ENCODE assay signal across 11 mouse cellular contexts in the genomic region with DNA sequence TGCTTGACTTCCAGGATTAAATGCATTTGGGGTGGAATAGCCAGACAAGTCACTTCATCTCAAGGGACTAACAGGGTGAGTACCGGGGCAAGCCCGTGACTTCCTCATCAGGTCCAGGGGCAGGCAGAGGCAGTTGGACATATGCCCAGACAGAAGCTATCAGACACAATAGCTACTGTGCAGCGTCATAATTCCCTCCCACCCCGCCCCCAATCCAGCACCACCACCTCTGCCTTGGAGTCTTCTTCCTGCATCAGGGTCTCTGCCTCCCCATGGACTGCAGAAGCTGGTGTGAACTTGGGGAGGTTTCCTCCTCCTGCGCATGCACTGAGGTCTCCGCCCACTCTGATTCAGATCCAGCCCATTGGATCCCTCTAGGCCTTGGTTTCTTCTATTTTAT. TPM values are rescaled to one million over a fixed set of nuclear protein-coding genes. Genes with fewer than 3 reads are reported as not detected.
DNase-seq lines count a peak whose midpoint lies in the region; ATAC-seq and TF ChIP-seq lines count a peak whose summit lies in the region.
"Had no signal": no experiment of that assay in that cellular context is flagged by ENCODE, and none has a peak within 500 bp of the region (broad histone marks: within the 10 kb centered on the region; RNA-seq: fewer than 3 reads in every experiment).

No protein-coding gene starts in this region.

- ATAC-seq in G1E (ENCODE audit: extremely low read depth, insufficient number of reproducible peaks, low FRiP score, poor library complexity, severe bottlenecking), result no peak
- ATAC-seq in heart, embryonic 15.5 days (replicated peaks; ENCODE audit: insufficient number of reproducible peaks, insufficient read depth, low FRiP score, low read depth), result peak; percentile 81

- WGBS in heart, embryonic 15.5 days, result 30% methylated on average over 6 of the region's 6 CpGs

- 0 out of 2 replicates have a peak, but pooled peaks cover 2% of the 10 kb centered on the region for H3K27me3 ChIP-seq in G1E (ENCODE audit: insufficient read depth, low read length)
- no peaks in the 10 kb centered on the region for H3K27me3 ChIP-seq in heart, embryonic 15.5 days
- H3K27me3 ChIP-seq: embryonic facial prominence, embryonic 12.5 days; limb, embryonic 15.5 days had no signal

- no peak overlapping the region for H3K4me3 ChIP-seq in G1E (ENCODE audit: low read depth, low read length)
- no peak overlapping the region for H3K4me3 ChIP-seq in heart, embryonic 15.5 days
- H3K4me3 ChIP-seq: embryonic facial prominence, embryonic 12.5 days; hindbrain, embryonic 10.5 days; limb, embryonic 15.5 days had no signal

- H3K27ac ChIP-seq in heart, embryonic 15.5 days, result peak overlapping the region; percentile 60
- H3K27ac ChIP-seq: embryonic facial prominence, embryonic 12.5 days; hindbrain, embryonic 10.5 days; limb, embryonic 15.5 days had no signal

- no peak for TF ChIP-seq CTCF in G1E (IDR thresholded peaks at IDR 0.05; ENCODE audit: low read depth, low read length)

- H3K4me1 ChIP-seq in G1E (ENCODE audit: insufficient read depth, low read depth, low read length), result peaks cover 3% of the 10 kb centered on the region; the same call in 1 of the 2 replicates
- H3K4me1 ChIP-seq in heart, embryonic 15.5 days (replicated peaks), result peaks cover 25% of the 10 kb centered on the region
- H3K4me1 ChIP-seq: embryonic facial prominence, embryonic 12.5 days; hindbrain, embryonic 10.5 days; limb, embryonic 15.5 days had no signal

- peak; percentile 30 for DNase-seq in 3T3-L1 (ENCODE audit: low read depth, low spot score)
- peak; percentile 32 for DNase-seq in G1E (ENCODE audit: low spot score)
- DNase-seq in kidney, postnatal 36 days, result peak; percentile 72 to 88
- no peak for DNase-seq in yolk sac, embryonic 10.5 days (ENCODE audit: low spot score)
- DNase-seq in thymus, postnatal 10 days (ENCODE audit: low spot score in 2 of 2), result no peak
- DNase-seq in thymus, postnatal 4 days, result no peak
- DNase-seq in layer of hippocampus, adult 11-12 months (ENCODE audit: low spot score), result no peak

- H3K4me2 ChIP-seq in heart, embryonic 15.5 days, result no peak overlapping the region
- H3K4me2 ChIP-seq: embryonic facial prominence, embryonic 12.5 days; limb, embryonic 15.5 days had no signal

- no peaks in the 10 kb centered on the region for H3K9me3 ChIP-seq in G1E (replicated peaks)
- no peaks in the 10 kb centered on the region for H3K9me3 ChIP-seq in heart, embryonic 15.5 days (replicated peaks)
- H3K9me3 ChIP-seq: embryonic facial prominence, embryonic 12.5 days; hindbrain, embryonic 10.5 days; limb, embryonic 15.5 days had no signal

- peaks cover 10% of the 10 kb centered on the region for H3K36me3 ChIP-seq in G1E (replicated peaks)
- H3K36me3 ChIP-seq in heart, embryonic 15.5 days, result peaks cover 9% of the 10 kb centered on the region; the same call in 1 of the 2 replicates

- H3K9ac ChIP-seq in heart, embryonic 15.5 days, result no peak overlapping the region
- H3K9ac ChIP-seq: embryonic facial prominence, embryonic 12.5 days; limb, embryonic 15.5 days had no signal

RNA-seq across cellular contexts. Expression of a gene that starts 14.1 kb away (rescaled TPM):
- total RNA-seq in G1E (2014; fragmentation: Nextera tagmentation) (0.87 TPM in 1 of 2 replicates, not detected in the other), G1E (2017) (0.17 and 0.22 TPM in 2 replicates)
- 0.37 and 0.39 TPM in 2 replicates for polyA plus RNA-seq in G1E (2012)
- polyA plus RNA-seq in heart, embryonic 15.5 days (2015; fragmentation: Nextera tagmentation; extraction: Ambion mirVana), result 3.0 and 8.4 TPM in 2 replicates

Comparison
In these comparisons a context has a peak if more than half of its experiments do, and no peak if none do; other contexts are left out.
1. DNase-seq: peak in 3T3-L1 (single experiment), G1E (single experiment) and kidney, postnatal 36 days (2 of 2); none in yolk sac, embryonic 10.5 days (single experiment), thymus, postnatal 10 days (0 of 2), thymus, postnatal 4 days (single experiment) and layer of hippocampus, adult 11-12 months (single experiment).